Mouse (Mus musculus): Measurements from ENCODE around the gene Sub1. TPM values are rescaled to one million over a fixed set of nuclear protein-coding genes. Genes with fewer than 3 reads are reported as not detected.

Gene Sub1
- polyA plus RNA-seq, 1 experiment from 2014 or later, result 689 TPM

GRCm38 (mm10) chr15:11956129-11956528 is 40.7 kb downstream of the Sub1 start:
- no peaks in the 10 kb centered on the region for H3K4me1 ChIP-seq
- H3K27me3 ChIP-seq (replicated peaks), result no peaks in the 10 kb centered on the region
- no peak for ATAC-seq (ENCODE audit: low FRiP score, low read depth)
- no peaks in the 10 kb centered on the region for H3K9me3 ChIP-seq
- H3K27ac ChIP-seq, result no peak overlapping the region
- no peaks in the 10 kb centered on the region for H3K36me3 ChIP-seq
- 87% methylated on average over 7 of the region's 7 CpGs for WGBS
- H3K4me2 ChIP-seq (replicated peaks), result no peak overlapping the region
- no peak overlapping the region for H3K4me3 ChIP-seq
- no peak overlapping the region for H3K9ac ChIP-seq

- Histone ChIP-seq H3K27me3 (replicated peaks) (no peaks in the 10 kb centered on the region), H3K27ac (no peak overlapping the region), H3K9me3 (no peaks in the 10 kb centered on the region), H3K9ac (no peak overlapping the region), H3K4me1 (no peaks in the 10 kb centered on the region), H3K4me3 (no peak overlapping the region), H3K36me3 (no peaks in the 10 kb centered on the region), H3K4me2 (replicated peaks) (no peak overlapping the region)
- WGBS, result 71% methylated on average over 4 of the region's 4 CpGs
- ATAC-seq (ENCODE audit: low FRiP score, low read depth), result no peak
Observed at GRCm38 (mm10) chr15:11954190-11954589, 42.6 kb downstream of the Sub1 start.

- Histone ChIP-seq H3K27ac (no peak overlapping the region), H3K36me3 (no peaks in the 10 kb centered on the region), H3K9ac (no peak overlapping the region), H3K4me1 (no peaks in the 10 kb centered on the region), H3K4me3 (no peak overlapping the region), H3K4me2 (replicated peaks) (no peak overlapping the region), H3K27me3 (replicated peaks) (no peaks in the 10 kb centered on the region), H3K9me3 (no peaks in the 10 kb centered on the region)
- ATAC-seq (ENCODE audit: low FRiP score, low read depth), result no peak
- WGBS, result 87% methylated on average over 3 of the region's 3 CpGs
Observed at GRCm38 (mm10) chr15:11952159-11952558, 44.6 kb downstream of the Sub1 start.

- 96% methylated on average over 7 of the region's 7 CpGs for WGBS
- ATAC-seq (ENCODE audit: low FRiP score, low read depth), result no peak
- no peaks in the 10 kb centered on the region for H3K36me3 ChIP-seq
- no peak overlapping the region for H3K4me3 ChIP-seq
- H3K4me1 ChIP-seq, result no peaks in the 10 kb centered on the region
- no peak overlapping the region for H3K27ac ChIP-seq
- no peak overlapping the region for H3K4me2 ChIP-seq (replicated peaks)
- H3K27me3 ChIP-seq (replicated peaks), result no peaks in the 10 kb centered on the region
- H3K9ac ChIP-seq, result no peak overlapping the region
- H3K9me3 ChIP-seq, result no peaks in the 10 kb centered on the region
Observed at GRCm38 (mm10) chr15:11951181-11951580, 45.6 kb downstream of the Sub1 start.

GRCm38 (mm10) chr15:11950144-11950543 is 46.6 kb downstream of the Sub1 start:
- ATAC-seq (ENCODE audit: low FRiP score, low read depth), result no peak
- H3K27ac ChIP-seq, result no peak overlapping the region
- no peaks in the 10 kb centered on the region for H3K36me3 ChIP-seq
- no peaks in the 10 kb centered on the region for H3K4me1 ChIP-seq
- WGBS, result 91% methylated on average over 10 of the region's 10 CpGs
- no peak overlapping the region for H3K4me3 ChIP-seq
- no peaks in the 10 kb centered on the region for H3K27me3 ChIP-seq (replicated peaks)
- H3K9ac ChIP-seq, result no peak overlapping the region
- no peak overlapping the region for H3K4me2 ChIP-seq (replicated peaks)
- no peaks in the 10 kb centered on the region for H3K9me3 ChIP-seq

- Histone ChIP-seq H3K4me2 (replicated peaks) (no peak overlapping the region), H3K27ac (no peak overlapping the region), H3K9ac (no peak overlapping the region), H3K4me3 (no peak overlapping the region), H3K27me3 (replicated peaks) (no peaks in the 10 kb centered on the region), H3K36me3 (no peaks in the 10 kb centered on the region), H3K4me1 (no peaks in the 10 kb centered on the region), H3K9me3 (no peaks in the 10 kb centered on the region)
- ATAC-seq (ENCODE audit: low FRiP score, low read depth), result no peak
- 74% methylated on average over 3 of the region's 3 CpGs for WGBS
Observed at GRCm38 (mm10) chr15:11949490-11949889, 47.3 kb downstream of the Sub1 start.

GRCm38 (mm10) chr15:11940855-11941254 is 55.9 kb downstream of the Sub1 start:
- ATAC-seq (ENCODE audit: low FRiP score, low read depth), result no peak
- no peaks in the 10 kb centered on the region for H3K27me3 ChIP-seq (replicated peaks)
- H3K4me3 ChIP-seq, result no peak overlapping the region
- no peak overlapping the region for H3K9ac ChIP-seq
- H3K27ac ChIP-seq, result no peak overlapping the region
- H3K9me3 ChIP-seq, result no peaks in the 10 kb centered on the region
- H3K4me1 ChIP-seq, result no peaks in the 10 kb centered on the region
- H3K36me3 ChIP-seq, result no peaks in the 10 kb centered on the region
- WGBS, result 36% methylated on average over 5 of the region's 5 CpGs
- H3K4me2 ChIP-seq (replicated peaks), result no peak overlapping the region

Other genes with a start within 250 kb of the Sub1 start
- 6.1 and 6.3 TPM in 2 replicates for gene Npr3, start 89.7 kb downstream of the Sub1 start, polyA plus RNA-seq (2016; fragmentation: Nextera tagmentation; extraction: Ambion mirVana)
- 118 and 137 TPM in 2 replicates for gene Zfr, start 120.8 kb upstream of the Sub1 start, polyA plus RNA-seq (2016; fragmentation: Nextera tagmentation; extraction: Ambion mirVana)
- 12.4 and 14.0 TPM in 2 replicates for gene Mtmr12, start 208.0 kb upstream of the Sub1 start, polyA plus RNA-seq (2016; fragmentation: Nextera tagmentation; extraction: Ambion mirVana)